Mouse (Mus musculus) intestine, embryonic 15.5 days (tissue): ENCODE data around the gene D6Ertd527e. TPM values are rescaled to one million over a fixed set of nuclear protein-coding genes. Genes with fewer than 3 reads are reported as not detected.

Source experiments
- ATAC-seq: fragments of 200-750 bp; cut with Nextera tagmentation; 2 replicates; pipeline ENCODE4 v1.8.0; 2017; ENCODE audit warnings: moderate TSS enrichment, moderate library complexity
- H3K27ac ChIP-seq: fragments of 300-500 bp; sonication (generic); 2 replicates; pipeline ENCODE4 v1.5.1; 2015; ENCODE audit warnings: mild to moderate bottlenecking, inconsistent platforms
- H3K27me3 ChIP-seq: fragments of 300-500 bp; sonication (generic); replicated peaks from 2 replicates; pipeline ENCODE4 v1.6.1; 2015; ENCODE audit warnings: inconsistent platforms
- H3K36me3 ChIP-seq: fragments of 300-500 bp; sonication (generic); 2 replicates; pipeline ENCODE4 v1.6.1; 2015; ENCODE audit warnings: inconsistent platforms
- H3K4me1 ChIP-seq: fragments of 300-500 bp; sonication (generic); replicated peaks from 2 replicates; pipeline ENCODE4 v1.6.1; 2015; ENCODE audit warnings: inconsistent platforms
- H3K4me2 ChIP-seq: fragments of 300-500 bp; sonication (generic); replicated peaks from 2 replicates; pipeline ENCODE4 v1.6.1; 2015; ENCODE audit warnings: mild to moderate bottlenecking, inconsistent platforms
- H3K4me3 ChIP-seq: fragments of 300-500 bp; sonication (generic); replicated peaks from 2 replicates; pipeline ENCODE4 v1.5.1; 2015; ENCODE audit warnings: inconsistent platforms
- H3K9ac ChIP-seq: fragments of 300-500 bp; sonication (generic); 2 replicates; pipeline ENCODE4 v1.6.1; 2015; ENCODE audit warnings: inconsistent platforms
- H3K9me3 ChIP-seq: fragments of 300-500 bp; sonication (generic); 2 replicates; pipeline ENCODE4 v1.6.1; 2016; ENCODE audit warnings: inconsistent platforms
- WGBS: fragments of 180-500 bp; shearing (Covaris S2); methylation state at CpG from one replicate; pipeline ENCODE4 v1.1.7; 2015; 5-methylcytosine and 5-hydroxymethylcytosine counted together
- polyA plus RNA-seq: library from polyadenylated mRNA; unstranded; fragments of >200 nt; fragmentation: Nextera tagmentation; extraction: Ambion mirVana; gene quantifications from 2 replicates; pipeline ENCODE4 v1.2.1, GENCODE M21; 2015

The D6Ertd527e gene
- polyA plus RNA-seq = 0.21 and 0.30 TPM in 2 replicates

DNA sequence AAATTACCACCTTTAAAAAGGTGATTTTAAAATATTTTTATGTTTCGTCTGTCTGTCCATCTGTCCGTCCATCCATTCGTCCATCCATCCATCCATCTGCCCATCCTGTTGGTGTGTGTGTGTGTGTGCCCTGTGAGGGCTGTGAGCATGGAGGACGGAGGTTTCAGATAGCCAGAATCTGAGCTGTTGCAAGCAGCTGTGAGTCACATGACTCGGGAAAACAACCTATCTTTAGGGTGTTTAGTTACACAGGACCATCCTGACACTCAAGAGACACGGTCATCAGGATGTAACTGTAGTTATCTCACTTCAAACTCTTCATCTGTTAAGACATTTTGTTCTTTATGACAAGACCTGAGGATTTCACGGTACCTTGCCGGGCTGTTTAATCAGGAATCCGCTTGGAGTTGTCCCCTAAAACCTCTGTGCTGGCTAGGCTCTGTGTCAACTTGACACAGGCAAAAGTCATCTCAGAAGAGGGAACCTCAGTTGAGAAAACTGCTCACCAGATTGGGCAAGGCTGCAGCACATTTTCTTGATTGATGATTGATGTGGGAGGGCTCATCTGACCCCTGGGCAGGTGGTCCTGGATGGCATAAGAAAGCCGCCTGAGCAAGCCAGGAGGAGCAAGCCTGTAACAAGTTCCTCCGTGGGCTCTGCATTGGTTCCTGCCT, at the start of gene D6Ertd527e:
Gene D6Ertd527e (plus strand): TSS at position 624 of the 674 bp plus-strand sequence.
- no peaks in the 10 kb centered on the region for H3K36me3 ChIP-seq
- WGBS = 80% methylated on average over 11 of the region's 11 CpGs
- H3K4me3 ChIP-seq = no peak within 1 kb of the TSS
- H3K4me1 ChIP-seq = peaks cover 12% of the 10 kb centered on the region
- no peaks in the 10 kb centered on the region for H3K9me3 ChIP-seq
- H3K27ac ChIP-seq = no peak within 1 kb of the TSS
- no peaks in the 10 kb centered on the region for H3K27me3 ChIP-seq
- no peak within 1 kb of the TSS for H3K4me2 ChIP-seq
- H3K9ac ChIP-seq = no peak within 1 kb of the TSS
- no peak for ATAC-seq

DNA sequence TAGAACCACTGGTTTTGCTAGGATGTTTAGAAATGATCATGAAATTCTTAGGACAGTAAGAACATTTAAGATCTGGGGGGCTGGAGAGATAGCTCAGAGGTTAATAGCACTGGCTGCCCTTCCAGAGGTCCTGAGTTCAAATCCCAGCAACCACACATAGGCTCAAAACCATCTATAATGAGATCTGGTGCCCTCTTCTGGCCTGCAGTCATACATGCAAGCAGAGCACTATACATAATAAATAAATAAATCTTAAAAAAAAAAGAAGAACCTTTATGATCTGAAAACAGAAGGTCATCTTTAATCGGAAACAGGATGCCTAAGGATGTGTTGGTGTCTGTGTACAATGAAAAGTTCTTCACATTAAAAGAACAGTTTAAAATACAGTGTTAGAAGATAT, 44.8 kb upstream of the D6Ertd527e start:
- Histone ChIP-seq H3K9ac (no peak overlapping the region), H3K4me1 (no peaks in the 10 kb centered on the region), H3K27me3 (no peaks in the 10 kb centered on the region), H3K27ac (no peak overlapping the region), H3K36me3 (peaks cover 50% of the 10 kb centered on the region), H3K9me3 (no peaks in the 10 kb centered on the region), H3K4me2 (no peak overlapping the region), H3K4me3 (no peak overlapping the region)
- WGBS = 96% methylated on average over 1 of the region's 1 CpGs
- no peak for ATAC-seq

DNA sequence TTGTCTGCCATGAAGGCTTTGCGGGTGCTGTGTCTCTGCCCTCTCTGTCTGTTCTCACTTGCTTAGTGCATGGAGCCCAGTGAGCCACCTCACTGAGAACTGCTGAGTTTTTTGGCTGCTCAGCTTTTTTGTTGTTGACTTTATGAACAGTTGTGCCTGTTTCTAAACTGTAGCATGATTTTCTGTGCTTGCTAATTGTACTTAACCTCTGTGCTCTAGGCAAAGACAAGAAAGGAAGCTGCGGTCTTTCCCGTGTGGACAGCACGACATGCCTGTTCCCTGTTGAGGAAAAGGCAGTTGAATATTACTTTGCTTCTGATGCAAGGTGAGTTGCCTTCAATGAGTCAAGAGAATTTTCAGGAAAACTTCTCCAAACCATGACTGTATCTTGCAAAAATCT, 41.0 kb upstream of the D6Ertd527e start:
- 90% methylated on average over 4 of the region's 4 CpGs for WGBS
- Histone ChIP-seq H3K36me3 (peaks cover 49% of the 10 kb centered on the region), H3K4me2 (no peak overlapping the region), H3K9ac (no peak overlapping the region), H3K27ac (no peak overlapping the region), H3K4me1 (no peaks in the 10 kb centered on the region), H3K4me3 (no peak overlapping the region), H3K27me3 (no peaks in the 10 kb centered on the region), H3K9me3 (no peaks in the 10 kb centered on the region)
- ATAC-seq = no peak

DNA sequence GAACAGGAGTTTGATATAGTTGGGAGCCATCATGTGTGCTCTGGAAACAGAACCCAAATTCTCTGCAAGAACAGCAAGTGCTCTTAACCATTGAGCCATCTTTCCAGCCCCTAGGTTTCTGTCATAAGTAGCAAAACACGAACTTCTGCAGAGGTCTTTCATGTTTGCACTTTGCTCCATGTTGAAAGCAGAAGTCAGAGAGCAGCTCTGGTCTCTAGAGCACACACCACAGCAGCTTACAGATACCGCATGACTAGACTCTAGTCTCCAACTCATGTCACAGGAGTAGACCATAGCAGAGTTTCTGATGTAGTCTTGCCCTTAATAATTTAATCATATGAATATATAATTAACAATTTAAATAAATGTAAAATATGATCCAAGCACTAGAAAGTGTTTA, 36.3 kb upstream of the D6Ertd527e start:
- WGBS = 87% methylated on average over 2 of the region's 2 CpGs
- Histone ChIP-seq H3K36me3 (peaks cover 40% of the 10 kb centered on the region), H3K4me1 (no peaks in the 10 kb centered on the region), H3K4me2 (no peak overlapping the region), H3K9me3 (no peaks in the 10 kb centered on the region), H3K27ac (no peak overlapping the region), H3K4me3 (no peak overlapping the region), H3K27me3 (no peaks in the 10 kb centered on the region), H3K9ac (no peak overlapping the region)
- ATAC-seq = no peak

DNA sequence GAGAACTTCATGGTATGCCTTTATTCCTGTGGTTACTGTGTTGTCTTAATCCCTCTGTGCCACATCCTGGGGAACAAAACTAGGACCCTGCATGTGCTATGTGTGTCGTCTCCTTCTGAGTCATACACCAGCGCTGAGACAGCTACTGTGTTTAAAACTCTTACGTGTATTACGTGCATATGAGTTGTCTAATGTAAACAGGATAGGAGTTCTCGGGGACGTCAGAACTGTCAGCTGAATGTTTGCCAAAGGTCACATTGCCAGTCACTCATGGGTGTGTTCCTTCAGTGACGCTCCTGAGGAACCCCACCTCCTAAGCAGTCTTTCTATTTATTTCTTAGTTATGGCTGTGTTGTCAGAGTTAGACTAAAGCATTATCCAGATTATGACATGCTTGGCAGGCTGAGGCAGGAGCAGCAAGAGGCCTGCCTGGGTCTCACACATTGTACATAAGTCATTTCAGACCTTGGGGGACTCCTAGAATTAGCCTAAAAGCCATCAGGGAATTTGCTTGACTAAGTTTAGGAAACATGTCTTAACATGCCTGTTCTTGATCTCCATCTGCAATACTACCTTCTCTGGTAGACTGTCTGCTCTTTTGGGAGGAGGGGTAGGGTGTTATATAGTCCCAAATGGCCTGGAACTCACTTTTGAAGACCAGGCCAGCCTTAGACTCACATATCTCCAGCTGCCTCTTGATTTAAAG, 35.2 kb upstream of the D6Ertd527e start:
- Histone ChIP-seq H3K27me3 (no peaks in the 10 kb centered on the region), H3K4me2 (no peak overlapping the region), H3K9me3 (no peaks in the 10 kb centered on the region), H3K4me1 (no peaks in the 10 kb centered on the region), H3K27ac (no peak overlapping the region), H3K36me3 (peaks cover 30% of the 10 kb centered on the region), H3K9ac (no peak overlapping the region), H3K4me3 (no peak overlapping the region)
- peak; percentile 80 for ATAC-seq
- 35% methylated on average over 7 of the region's 7 CpGs for WGBS

DNA sequence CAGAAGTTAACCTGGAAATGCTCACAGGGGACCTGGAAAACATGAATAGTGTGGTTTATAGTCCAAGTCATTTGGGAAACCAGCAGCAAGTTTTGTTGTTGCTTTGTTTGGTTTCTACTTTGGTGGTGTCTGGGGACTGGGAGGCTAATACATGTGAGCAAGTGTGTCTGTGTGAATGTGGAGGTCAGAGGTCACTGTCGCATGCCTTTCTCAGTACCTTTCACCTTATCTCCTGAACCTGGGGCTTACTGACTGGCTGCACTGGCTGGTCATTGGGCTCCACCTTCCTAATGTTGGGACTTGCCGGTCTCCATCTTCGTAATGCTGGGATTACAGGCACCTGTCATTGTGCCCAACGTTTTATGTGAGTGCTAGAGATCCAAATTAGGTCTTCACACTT, 33.9 kb upstream of the D6Ertd527e start:
- peaks cover 30% of the 10 kb centered on the region for H3K36me3 ChIP-seq
- 87% methylated on average over 4 of the region's 4 CpGs for WGBS
- no peaks in the 10 kb centered on the region for H3K4me1 ChIP-seq
- H3K9ac ChIP-seq = no peak overlapping the region
- H3K4me2 ChIP-seq = no peak overlapping the region
- ATAC-seq = no peak
- no peak overlapping the region for H3K4me3 ChIP-seq
- no peaks in the 10 kb centered on the region for H3K9me3 ChIP-seq
- no peaks in the 10 kb centered on the region for H3K27me3 ChIP-seq
- no peak overlapping the region for H3K27ac ChIP-seq

DNA sequence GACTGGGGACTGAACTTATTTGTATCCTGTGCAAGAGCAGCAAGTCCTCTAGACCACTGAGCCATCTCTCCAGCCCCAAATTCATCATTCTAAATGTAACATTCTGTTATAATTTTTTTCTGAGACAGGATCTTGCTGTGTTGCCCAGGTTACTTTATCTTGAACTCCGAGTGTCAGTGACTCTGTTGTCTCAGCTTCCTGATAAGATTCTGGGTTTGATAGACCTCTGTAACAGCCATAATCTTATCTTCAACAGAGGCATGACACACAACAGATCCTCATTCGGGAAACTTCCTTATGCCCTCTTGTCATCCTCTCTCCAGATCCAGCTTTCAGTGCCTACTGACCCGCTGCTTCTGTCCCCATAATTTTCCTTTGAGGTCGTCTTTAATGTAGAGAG, 31.8 kb upstream of the D6Ertd527e start:
- Histone ChIP-seq H3K4me3 (no peak overlapping the region), H3K9me3 (no peaks in the 10 kb centered on the region), H3K27me3 (no peaks in the 10 kb centered on the region), H3K4me2 (no peak overlapping the region), H3K4me1 (no peaks in the 10 kb centered on the region), H3K36me3 (peaks cover 25% of the 10 kb centered on the region), H3K27ac (no peak overlapping the region), H3K9ac (no peak overlapping the region)
- WGBS = 64% methylated on average over 4 of the region's 4 CpGs
- ATAC-seq = no peak

DNA sequence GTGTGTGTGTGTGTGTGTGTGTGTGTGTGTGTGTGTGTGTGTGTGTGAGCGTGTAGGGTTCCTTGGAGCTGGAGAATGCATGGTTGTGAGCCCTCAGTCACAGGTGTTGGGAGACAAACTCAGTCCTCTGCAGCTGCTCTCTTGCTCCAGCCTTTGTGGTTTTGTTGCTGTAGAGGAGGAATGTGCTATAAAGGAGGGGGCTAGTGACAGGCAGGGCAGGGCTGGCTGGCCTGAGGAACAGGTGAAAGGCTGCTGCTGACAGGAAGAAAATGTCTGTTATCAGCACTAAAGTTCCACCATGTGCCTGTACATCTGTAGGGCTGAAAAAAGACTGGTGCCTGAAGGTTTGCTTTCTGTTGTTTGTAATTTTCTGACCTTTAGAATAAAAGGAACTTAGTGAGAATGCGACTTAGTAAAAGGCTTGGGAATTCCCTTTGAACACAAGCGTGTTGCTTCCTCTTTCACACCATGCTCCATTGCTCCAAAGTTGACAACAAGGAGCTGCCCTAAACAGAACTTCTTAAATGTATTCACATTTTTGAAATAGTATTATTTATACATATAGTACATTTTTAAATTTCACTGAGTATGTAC, 29.4 kb upstream of the D6Ertd527e start:
- Histone ChIP-seq H3K4me3 (no peak overlapping the region), H3K27ac (no peak overlapping the region), H3K4me1 (no peaks in the 10 kb centered on the region), H3K4me2 (no peak overlapping the region), H3K9me3 (no peaks in the 10 kb centered on the region), H3K27me3 (no peaks in the 10 kb centered on the region), H3K9ac (no peak overlapping the region), H3K36me3 (peaks cover 26% of the 10 kb centered on the region)
- ATAC-seq = no peak
- WGBS = 84% methylated on average over 3 of the region's 3 CpGs

DNA sequence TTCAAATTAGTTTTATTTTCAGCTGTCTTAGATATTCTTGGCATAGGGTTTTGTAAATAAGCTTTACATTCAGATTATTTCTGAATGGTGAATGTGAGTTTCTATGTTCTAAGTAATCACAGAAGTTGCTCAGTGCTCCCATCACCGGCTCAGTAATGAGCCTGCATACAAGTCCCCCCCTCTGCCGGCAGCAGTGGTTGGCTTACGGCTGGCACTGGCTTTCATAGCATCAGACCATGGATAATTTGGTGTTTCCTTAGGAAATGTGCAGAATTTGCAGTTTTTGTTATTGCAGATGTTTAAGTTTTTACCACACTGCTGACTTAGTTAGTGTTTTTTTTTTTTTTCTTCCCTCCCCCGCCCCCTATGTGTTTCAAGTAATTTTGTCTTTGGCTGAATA, 25.1 kb upstream of the D6Ertd527e start:
- H3K36me3 ChIP-seq = peaks cover 28% of the 10 kb centered on the region
- no peak for ATAC-seq
- no peaks in the 10 kb centered on the region for H3K9me3 ChIP-seq
- H3K4me2 ChIP-seq = no peak overlapping the region
- H3K4me1 ChIP-seq = no peaks in the 10 kb centered on the region
- no peaks in the 10 kb centered on the region for H3K27me3 ChIP-seq
- H3K4me3 ChIP-seq = no peak overlapping the region
- no peak overlapping the region for H3K9ac ChIP-seq
- 80% methylated on average over 4 of the region's 4 CpGs for WGBS
- no peak overlapping the region for H3K27ac ChIP-seq

DNA sequence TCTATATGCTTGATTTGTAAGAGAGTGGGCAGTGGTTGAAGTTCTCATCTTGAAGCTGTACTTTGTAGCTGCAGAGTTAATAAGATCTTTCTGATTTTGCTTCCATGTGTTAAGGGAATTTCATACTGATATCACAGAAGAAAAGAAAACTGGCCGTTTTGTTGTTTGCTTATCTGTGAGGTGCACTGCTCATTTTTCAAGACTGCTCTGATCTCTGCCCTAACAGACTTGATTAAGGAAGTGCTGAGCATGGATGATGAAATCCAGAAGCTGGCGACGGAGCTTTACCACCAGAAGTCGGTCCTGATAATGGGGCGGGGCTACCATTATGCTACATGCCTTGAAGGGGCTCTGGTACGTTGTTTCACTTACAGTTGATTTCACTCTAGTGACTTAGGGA, 19.5 kb upstream of the D6Ertd527e start:
- 57% methylated on average over 6 of the region's 6 CpGs for WGBS
- peaks cover 43% of the 10 kb centered on the region for H3K36me3 ChIP-seq
- H3K4me2 ChIP-seq = no peak overlapping the region
- no peaks in the 10 kb centered on the region for H3K9me3 ChIP-seq
- no peaks in the 10 kb centered on the region for H3K27me3 ChIP-seq
- H3K4me3 ChIP-seq = no peak overlapping the region
- H3K27ac ChIP-seq = no peak overlapping the region
- no peaks in the 10 kb centered on the region for H3K4me1 ChIP-seq
- peak; percentile 80 for ATAC-seq
- no peak overlapping the region for H3K9ac ChIP-seq

DNA sequence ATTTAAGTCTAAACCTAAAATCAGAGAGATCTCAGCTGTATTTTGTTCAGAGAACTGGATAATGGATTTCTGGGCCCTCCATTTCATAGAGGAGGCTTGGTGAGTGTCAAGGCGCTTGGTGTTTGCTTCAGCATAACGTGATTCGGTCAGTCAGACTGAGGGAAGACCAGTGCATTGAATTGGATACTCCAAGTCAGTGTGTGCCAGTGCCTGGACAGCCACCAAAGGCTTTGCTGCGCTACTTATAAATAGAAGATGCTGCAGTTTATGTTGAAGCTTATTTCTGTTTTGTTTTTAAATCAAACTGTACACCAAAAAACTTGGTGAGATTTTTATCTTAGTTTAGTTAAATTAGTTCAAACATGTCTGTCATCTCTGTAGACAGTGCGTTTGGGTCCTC, 16.2 kb upstream of the D6Ertd527e start:
- Histone ChIP-seq H3K4me2 (no peak overlapping the region), H3K27ac (no peak overlapping the region), H3K9ac (no peak overlapping the region), H3K4me3 (no peak overlapping the region), H3K4me1 (no peaks in the 10 kb centered on the region), H3K27me3 (no peaks in the 10 kb centered on the region), H3K36me3 (peaks cover 46% of the 10 kb centered on the region), H3K9me3 (no peaks in the 10 kb centered on the region)
- ATAC-seq = no peak
- WGBS = 91% methylated on average over 5 of the region's 5 CpGs

DNA sequence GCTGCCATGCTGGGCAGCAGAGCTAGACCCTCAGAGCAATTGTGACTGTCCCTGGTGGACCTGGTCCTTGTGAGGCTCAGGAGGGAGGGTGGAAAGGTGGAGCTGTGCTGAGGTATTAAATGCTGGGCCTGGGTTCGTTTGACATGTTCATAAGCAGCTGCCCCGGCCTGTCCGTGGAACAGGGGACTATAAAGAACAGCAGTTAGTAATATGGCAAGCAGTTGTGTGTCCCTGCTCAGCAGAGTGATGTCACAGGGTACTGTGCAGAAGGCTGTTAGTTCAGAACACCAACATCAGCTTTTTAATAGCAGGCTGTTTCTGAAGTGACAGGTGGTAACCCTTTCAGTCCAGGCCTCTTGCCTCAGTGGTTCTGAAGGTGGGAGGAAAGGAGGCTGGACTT, 13.7 kb upstream of the D6Ertd527e start:
- H3K4me2 ChIP-seq = no peak overlapping the region
- no peaks in the 10 kb centered on the region for H3K27me3 ChIP-seq
- H3K36me3 ChIP-seq = peaks cover 27% of the 10 kb centered on the region
- no peaks in the 10 kb centered on the region for H3K9me3 ChIP-seq
- H3K27ac ChIP-seq = no peak overlapping the region
- 79% methylated on average over 3 of the region's 3 CpGs for WGBS
- H3K4me3 ChIP-seq = no peak overlapping the region
- no peaks in the 10 kb centered on the region for H3K4me1 ChIP-seq
- H3K9ac ChIP-seq = no peak overlapping the region
- no peak for ATAC-seq

DNA sequence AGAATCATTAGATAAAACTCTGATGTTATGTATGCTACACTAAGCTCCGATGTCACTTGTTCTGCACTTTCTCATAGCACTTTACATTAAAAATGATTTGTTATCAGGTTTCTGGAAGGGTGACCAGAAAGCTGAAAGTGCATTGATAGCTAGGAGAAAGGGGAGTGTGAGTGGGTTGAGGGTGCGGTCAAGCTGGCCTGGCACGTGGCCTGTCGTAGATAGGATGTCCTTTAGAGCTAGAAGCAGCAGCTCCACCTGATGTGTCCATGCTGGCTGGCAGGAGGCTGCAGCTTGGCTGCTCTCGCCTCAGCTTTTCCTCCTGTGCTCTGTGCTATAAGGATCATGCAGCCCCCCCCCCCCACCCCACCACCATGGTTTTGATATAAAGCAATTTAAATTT, 12.1 kb upstream of the D6Ertd527e start:
- ATAC-seq = no peak
- whole genome bisulfite sequencing = 89% methylated on average over 5 of the region's 5 CpGs

More for the DNA sequence above, 12.1 kb upstream of the D6Ertd527e start:
- H3K36me3 ChIP-seq = peaks cover 24% of the 10 kb centered on the region
- no peaks in the 10 kb centered on the region for H3K27me3 ChIP-seq
- H3K27ac ChIP-seq = no peak overlapping the region
- H3K4me2 ChIP-seq = no peak overlapping the region
- H3K4me3 ChIP-seq = no peak overlapping the region
- no peaks in the 10 kb centered on the region for H3K9me3 ChIP-seq
- no peak overlapping the region for H3K9ac ChIP-seq
- no peaks in the 10 kb centered on the region for H3K4me1 ChIP-seq
